17 mouse cellular contexts compared by ENCODE assay signal in genomic region chr7:34392335-34392734, GRCm38 (mm10). TPM values are rescaled to one million over a fixed set of nuclear protein-coding genes. Genes with fewer than 3 reads are reported as not detected.
DNase-seq lines count a peak whose midpoint lies in the region; ATAC-seq and TF ChIP-seq lines count a peak whose summit lies in the region.
"Had no signal": no experiment of that assay in that cellular context is flagged by ENCODE, and none has a peak within 500 bp of the region (broad histone marks: within the 10 kb centered on the region; RNA-seq: fewer than 3 reads in every experiment).

No protein-coding gene starts in this region.

- H3K27ac ChIP-seq in hindbrain, postnatal 0 days = no peak overlapping the region
- H3K27ac ChIP-seq in hindbrain, embryonic 12.5 days = no peak overlapping the region
- no peak overlapping the region for H3K27ac ChIP-seq in lung, postnatal 0 days (ENCODE audit: low read length)
- H3K27ac ChIP-seq: embryonic facial prominence, embryonic 10.5 days; hindbrain, embryonic 13.5 days; kidney, embryonic 15.5 days; limb, embryonic 13.5 days; midbrain, embryonic 13.5 days; neural tube, embryonic 12.5 days had no signal

- TF ChIP-seq POLR2A in brain, embryonic 14.5 days (IDR thresholded peaks at IDR 0.05; ENCODE audit: borderline replicate concordance, extremely low read depth, insufficient read depth, insufficient read length, poor library complexity, severe bottlenecking) = no peak

- no peak for ATAC-seq in CD4-positive, CD25-positive, alpha-beta regulatory T cell, adult 4 months
- ATAC-seq in hindbrain, postnatal 0 days = no peak
- ATAC-seq in hindbrain, embryonic 12.5 days (ENCODE audit: low FRiP score) = no peak
- ATAC-seq in lung, postnatal 0 days = no peak
- ATAC-seq: midbrain, embryonic 13.5 days; Patski had no signal

- no peak overlapping the region for H3K9ac ChIP-seq in hindbrain, postnatal 0 days (replicated peaks; ENCODE audit: low read length)
- H3K9ac ChIP-seq in hindbrain, embryonic 12.5 days = no peak overlapping the region
- H3K9ac ChIP-seq in lung, postnatal 0 days (replicated peaks; ENCODE audit: low read depth) = no peak overlapping the region
- H3K9ac ChIP-seq: hindbrain, embryonic 13.5 days; kidney, embryonic 15.5 days; limb, embryonic 13.5 days; midbrain, embryonic 13.5 days; neural tube, embryonic 12.5 days had no signal

- H3K27me3 ChIP-seq in hindbrain, postnatal 0 days (ENCODE audit: insufficient read depth, low read length) = no peaks in the 10 kb centered on the region
- no peaks in the 10 kb centered on the region for H3K27me3 ChIP-seq in hindbrain, embryonic 12.5 days
- H3K27me3 ChIP-seq in lung, postnatal 0 days (replicated peaks; ENCODE audit: insufficient read depth, low read length) = no peaks in the 10 kb centered on the region
- H3K27me3 ChIP-seq: hindbrain, embryonic 13.5 days; kidney, embryonic 15.5 days; limb, embryonic 13.5 days; midbrain, embryonic 13.5 days; neural tube, embryonic 12.5 days; Patski had no signal

- H3K4me3 ChIP-seq in hindbrain, postnatal 0 days (ENCODE audit: low read length) = no peak overlapping the region
- no peak overlapping the region for H3K4me3 ChIP-seq in hindbrain, embryonic 12.5 days
- H3K4me3 ChIP-seq in lung, postnatal 0 days (ENCODE audit: low read depth, low read length) = no peak overlapping the region
- H3K4me3 ChIP-seq: embryonic facial prominence, embryonic 10.5 days; hindbrain, embryonic 13.5 days; kidney, embryonic 15.5 days; limb, embryonic 13.5 days; midbrain, embryonic 13.5 days; neural tube, embryonic 12.5 days had no signal

- H3K4me2 ChIP-seq in hindbrain, postnatal 0 days (ENCODE audit: low read depth, low read length) = no peak overlapping the region
- H3K4me2 ChIP-seq in hindbrain, embryonic 12.5 days (replicated peaks) = no peak overlapping the region
- H3K4me2 ChIP-seq in lung, postnatal 0 days (replicated peaks; ENCODE audit: low read depth, low read length) = no peak overlapping the region
- H3K4me2 ChIP-seq: hindbrain, embryonic 13.5 days; kidney, embryonic 15.5 days; limb, embryonic 13.5 days; midbrain, embryonic 13.5 days; neural tube, embryonic 12.5 days had no signal

- no peaks in the 10 kb centered on the region for H3K36me3 ChIP-seq in hindbrain, postnatal 0 days (ENCODE audit: insufficient read depth, low read length)
- H3K36me3 ChIP-seq in hindbrain, embryonic 12.5 days = no peaks in the 10 kb centered on the region
- no peaks in the 10 kb centered on the region for H3K36me3 ChIP-seq in lung, postnatal 0 days (ENCODE audit: insufficient read depth, low read length)
- H3K36me3 ChIP-seq: embryonic facial prominence, embryonic 10.5 days; hindbrain, embryonic 13.5 days; kidney, embryonic 15.5 days; limb, embryonic 13.5 days; midbrain, embryonic 13.5 days; neural tube, embryonic 12.5 days had no signal

- H3K4me1 ChIP-seq in hindbrain, postnatal 0 days (ENCODE audit: insufficient read depth, low read length) = peaks cover 10% of the 10 kb centered on the region
- H3K4me1 ChIP-seq in hindbrain, embryonic 12.5 days = peaks cover 21% of the 10 kb centered on the region
- H3K4me1 ChIP-seq in lung, postnatal 0 days (ENCODE audit: insufficient read depth, low read depth, low read length) = peaks cover 2% of the 10 kb centered on the region; the same call in 1 of the 2 replicates

- TF ChIP-seq CTCF in hindbrain, postnatal 0 days (IDR thresholded peaks at IDR 0.05; ENCODE audit: low read depth) = peak; percentile 31; the same call in 1 of the 2 replicates
- peak; percentile 27; the same call in 1 of the 2 replicates for TF ChIP-seq CTCF in lung, postnatal 0 days (IDR thresholded peaks at IDR 0.05)
- TF ChIP-seq CTCF in brain, embryonic 14.5 days (IDR thresholded peaks at IDR 0.05; ENCODE audit: borderline replicate concordance, extremely low read depth, insufficient read depth, insufficient read length) = no peak

- TF ChIP-seq EP300 in lung, postnatal 0 days (IDR thresholded peaks at IDR 0.05) = no peak

- H3K9me3 ChIP-seq in hindbrain, postnatal 0 days (ENCODE audit: low read length) = no peaks in the 10 kb centered on the region
- H3K9me3 ChIP-seq in hindbrain, embryonic 12.5 days (replicated peaks) = no peaks in the 10 kb centered on the region
- H3K9me3 ChIP-seq in lung, postnatal 0 days (ENCODE audit: low read length) = no peaks in the 10 kb centered on the region
- H3K9me3 ChIP-seq: embryonic facial prominence, embryonic 10.5 days; hindbrain, embryonic 13.5 days; kidney, embryonic 15.5 days; limb, embryonic 13.5 days; midbrain, embryonic 13.5 days; neural tube, embryonic 12.5 days had no signal

- peak; percentile 56 for DNase-seq in CD4-positive, CD25-positive, alpha-beta regulatory T cell, adult 2 months (ENCODE audit: low read depth, low spot score)
- peak; percentile 30 for DNase-seq in hindbrain, postnatal 0 days (ENCODE audit: low spot score)
- no peak for DNase-seq in lung, postnatal 0 days (ENCODE audit: low spot score)
- DNase-seq in lung, postnatal 14 days = no peak
- peak; percentile 10 for DNase-seq in brain, embryonic 14.5 days (ENCODE audit: low read depth)
- no peak for DNase-seq in thymus, postnatal 36 days
- DNase-seq: adrenal gland, postnatal 10 days; thymus, adult 2 months had no signal

- 72% methylated on average over 4 of the region's 4 CpGs for WGBS in hindbrain, postnatal 0 days
- whole genome bisulfite sequencing in hindbrain, embryonic 12.5 days = 75% methylated on average over 4 of the region's 4 CpGs
- 65% methylated on average over 4 of the region's 4 CpGs for WGBS in lung, postnatal 0 days

RNA-seq across cellular contexts. Expression of gene Lsm14a, which starts 0.8 kb away (rescaled TPM):
- polyA plus RNA-seq in CD4-positive, CD25-positive, alpha-beta regulatory T cell, adult 4 months (2017; shearing (Covaris generic)) = 10 to 100 TPM; 30.7 to 49.8 TPM
- total RNA-seq in hindbrain, postnatal 0 days (2014; rRNA removed) = 28.0 and 44.9 TPM in 2 replicates
- polyA plus RNA-seq in hindbrain, postnatal 0 days (2015; fragmentation: Nextera tagmentation; extraction: Ambion mirVana) = 46.0 and 46.1 TPM in 2 replicates
- polyA plus RNA-seq in hindbrain, embryonic 12.5 days (2016; fragmentation: Nextera tagmentation; extraction: Ambion mirVana) = 91.6 and 94.8 TPM in 2 replicates
- 76.1 and 80.2 TPM in 2 replicates for polyA plus RNA-seq in lung, postnatal 0 days (2015; fragmentation: Nextera tagmentation; extraction: Ambion mirVana)
- 68.7 and 83.9 TPM in 2 replicates for polyA plus RNA-seq in brain, embryonic 14.5 days (2012; rRNA removed)

Comparison
In these comparisons a context has a peak if more than half of its experiments do, and no peak if none do; other contexts are left out.
1. DNase-seq: peak in CD4-positive, CD25-positive, alpha-beta regulatory T cell, adult 2 months (single experiment), hindbrain, postnatal 0 days (single experiment) and brain, embryonic 14.5 days (single experiment); none in lung, postnatal 0 days (single experiment), lung, postnatal 14 days (single experiment) and thymus, postnatal 36 days (0 of 2).